Mouse (Mus musculus): ENCODE results near the gene Slc22a5. TPM values are rescaled to one million over a fixed set of nuclear protein-coding genes. Genes with fewer than 3 reads are reported as not detected.

Slc22a5 gene
- polyA plus RNA-seq, 1 experiment from 2014 or later = 10.2 TPM

DNA sequence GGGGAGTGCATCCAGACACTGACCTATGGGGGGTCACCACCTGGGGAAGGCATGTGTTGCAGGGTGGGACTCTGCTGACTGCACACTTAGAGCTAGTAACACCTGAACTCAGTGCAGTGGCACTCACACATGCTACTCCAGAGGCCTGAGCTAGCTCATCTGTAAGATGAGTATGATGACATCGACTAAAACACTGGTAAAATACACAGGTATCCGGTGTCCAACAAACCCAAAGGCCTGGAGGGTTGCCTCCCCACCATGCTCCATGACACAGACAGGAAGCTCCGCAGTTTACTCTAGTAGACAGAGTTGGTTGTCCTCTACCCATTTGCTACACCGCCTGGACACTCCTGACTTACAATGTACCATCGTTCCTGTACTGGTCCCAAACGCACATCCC is 71.9 kb downstream of the Slc22a5 start:
- no peaks in the 10 kb centered on the region for H3K9me3 ChIP-seq (ENCODE audit: control insufficient read depth, low read length)
- no peaks in the 10 kb centered on the region for H3K27me3 ChIP-seq (replicated peaks; ENCODE audit: control insufficient read depth, insufficient read depth, low read length)
- ATAC-seq (ENCODE audit: low read depth) = no peak
- no peaks in the 10 kb centered on the region for H3K4me1 ChIP-seq (ENCODE audit: control insufficient read depth, insufficient read depth, low read length)
- no peak for DNase-seq (ENCODE audit: low spot score)
- no peak overlapping the region for H3K4me2 ChIP-seq (ENCODE audit: low read depth, low read length)
- H3K9ac ChIP-seq (ENCODE audit: low read depth, low read length) = no peak overlapping the region
- no peak overlapping the region for H3K27ac ChIP-seq (replicated peaks; ENCODE audit: low read depth, low read length)
- H3K36me3 ChIP-seq (ENCODE audit: control insufficient read depth, insufficient read depth, low read length) = no peaks in the 10 kb centered on the region
- H3K4me3 ChIP-seq (ENCODE audit: low read depth, low read length) = no peak overlapping the region
- 91% methylated on average over 6 of the region's 6 CpGs for WGBS

DNA sequence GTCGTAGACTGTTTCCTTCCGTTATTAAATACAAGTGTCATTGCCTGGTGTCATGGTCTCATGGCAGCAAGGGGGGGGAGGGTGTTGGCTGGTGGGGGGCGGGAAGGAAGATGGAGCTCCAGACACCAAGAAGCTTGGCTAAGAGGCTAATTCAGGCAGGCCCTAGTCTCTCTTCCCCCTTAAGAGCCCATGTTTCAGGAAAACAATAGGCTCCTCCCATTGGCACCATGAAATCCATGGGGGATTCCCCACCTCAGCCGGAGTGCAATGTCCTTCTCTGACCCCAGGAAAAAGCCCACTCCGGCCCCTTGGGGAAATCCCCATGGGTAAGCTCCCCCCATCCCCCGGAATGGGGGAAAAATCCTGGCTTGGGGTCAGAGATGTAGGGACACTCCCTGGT is 72.7 kb downstream of the Slc22a5 start:
- no peaks in the 10 kb centered on the region for H3K4me1 ChIP-seq (ENCODE audit: control insufficient read depth, insufficient read depth, low read length)
- no peak overlapping the region for H3K4me2 ChIP-seq (ENCODE audit: low read depth, low read length)
- WGBS = 58% methylated on average over 6 of the region's 6 CpGs
- no peaks in the 10 kb centered on the region for H3K27me3 ChIP-seq (replicated peaks; ENCODE audit: control insufficient read depth, insufficient read depth, low read length)
- no peaks in the 10 kb centered on the region for H3K9me3 ChIP-seq (ENCODE audit: control insufficient read depth, low read length)
- H3K27ac ChIP-seq (replicated peaks; ENCODE audit: low read depth, low read length) = no peak overlapping the region
- ATAC-seq (ENCODE audit: low read depth) (no peak), DNase-seq (ENCODE audit: low spot score) (no peak)
- no peaks in the 10 kb centered on the region for H3K36me3 ChIP-seq (ENCODE audit: control insufficient read depth, insufficient read depth, low read length)
- no peak overlapping the region for H3K4me3 ChIP-seq (ENCODE audit: low read depth, low read length)
- no peak overlapping the region for H3K9ac ChIP-seq (ENCODE audit: low read depth, low read length)

DNA sequence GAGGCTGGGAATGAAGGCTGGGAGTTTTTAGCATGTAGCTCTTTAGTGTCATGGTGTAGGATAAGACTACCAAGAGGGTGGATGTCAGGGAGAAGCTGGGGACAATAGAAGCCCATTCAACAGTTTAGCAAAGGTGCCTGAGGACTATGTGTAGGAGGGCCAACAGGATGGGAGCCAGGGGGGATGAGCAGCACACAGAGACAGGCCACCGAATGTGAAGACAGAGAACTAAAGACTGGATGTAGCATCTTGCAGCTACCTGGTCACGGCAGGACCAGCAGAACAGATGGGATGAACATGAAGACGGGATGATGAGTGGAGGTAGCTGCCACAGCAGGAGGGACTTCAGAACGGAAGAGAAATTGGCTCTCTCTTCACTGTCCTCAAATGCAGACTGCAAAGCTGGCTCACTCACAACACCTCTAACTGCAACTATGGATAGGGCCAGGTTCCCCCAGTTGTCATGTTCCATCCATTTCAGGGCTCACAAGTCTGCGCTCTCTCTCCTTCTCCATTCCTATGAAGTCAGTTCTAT is 74.6 kb downstream of the Slc22a5 start:
- ATAC-seq (ENCODE audit: low read depth) (no peak), DNase-seq (ENCODE audit: low spot score) (no peak)
- no peak overlapping the region for H3K4me3 ChIP-seq (ENCODE audit: low read depth, low read length)
- H3K4me2 ChIP-seq (ENCODE audit: low read depth, low read length) = no peak overlapping the region
- 87% methylated on average over 5 of the region's 5 CpGs for WGBS
- no peak overlapping the region for H3K27ac ChIP-seq (replicated peaks; ENCODE audit: low read depth, low read length)
- no peaks in the 10 kb centered on the region for H3K9me3 ChIP-seq (ENCODE audit: control insufficient read depth, low read length)
- no peaks in the 10 kb centered on the region for H3K27me3 ChIP-seq (replicated peaks; ENCODE audit: control insufficient read depth, insufficient read depth, low read length)
- H3K9ac ChIP-seq (ENCODE audit: low read depth, low read length) = no peak overlapping the region
- no peaks in the 10 kb centered on the region for H3K4me1 ChIP-seq (ENCODE audit: control insufficient read depth, insufficient read depth, low read length)
- no peaks in the 10 kb centered on the region for H3K36me3 ChIP-seq (ENCODE audit: control insufficient read depth, insufficient read depth, low read length)

DNA sequence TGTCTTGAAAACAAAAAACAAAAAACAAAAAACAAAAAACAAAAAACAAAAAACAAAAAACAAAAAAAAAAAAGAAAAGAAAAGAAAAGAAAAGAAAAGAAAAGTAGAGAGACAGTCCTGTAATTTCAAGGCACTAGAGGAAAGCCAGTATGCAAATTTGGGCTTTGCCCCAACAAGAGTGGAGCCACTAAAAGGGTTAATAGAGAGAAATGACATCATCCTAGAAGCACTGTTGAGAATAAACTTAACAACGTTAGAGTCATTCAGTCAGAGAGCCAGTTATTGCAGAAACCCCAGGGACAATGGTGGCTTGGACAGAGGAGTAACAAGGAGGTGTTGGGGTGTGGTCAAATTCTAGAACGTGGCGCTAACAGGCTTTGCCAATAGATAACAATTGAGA is 76.7 kb downstream of the Slc22a5 start:
- no peaks in the 10 kb centered on the region for H3K36me3 ChIP-seq (ENCODE audit: control insufficient read depth, insufficient read depth, low read length)
- WGBS = 53% methylated on average over 3 of the region's 3 CpGs
- H3K9me3 ChIP-seq (ENCODE audit: control insufficient read depth, low read length) = no peaks in the 10 kb centered on the region

More for the DNA sequence above, 76.7 kb downstream of the Slc22a5 start:
- Histone ChIP-seq H3K9ac (ENCODE audit: low read depth, low read length) (no peak overlapping the region), H3K4me2 (ENCODE audit: low read depth, low read length) (no peak overlapping the region), H3K27ac (replicated peaks; ENCODE audit: low read depth, low read length) (no peak overlapping the region), H3K4me3 (ENCODE audit: low read depth, low read length) (no peak overlapping the region), H3K27me3 (replicated peaks; ENCODE audit: control insufficient read depth, insufficient read depth, low read length) (no peaks in the 10 kb centered on the region), H3K4me1 (ENCODE audit: control insufficient read depth, insufficient read depth, low read length) (no peaks in the 10 kb centered on the region; the same call in 1 of the 2 replicates)
- no peak for DNase-seq (ENCODE audit: low spot score)
- no peak for ATAC-seq (ENCODE audit: low read depth)

Other genes with a start within 250 kb of the Slc22a5 start
- 18.0 and 19.5 TPM in 2 replicates for gene Rad50, start 184.3 kb downstream of the Slc22a5 start, polyA plus RNA-seq (2014; fragmentation: Nextera tagmentation; extraction: Ambion mirVana)
- not detected in 2 replicates for gene Il5, start 170.9 kb downstream of the Slc22a5 start, polyA plus RNA-seq (2014; fragmentation: Nextera tagmentation; extraction: Ambion mirVana)
- gene Irf1, start 121.6 kb downstream of the Slc22a5 start, polyA plus RNA-seq (2014; fragmentation: Nextera tagmentation; extraction: Ambion mirVana) = 13.2 and 13.9 TPM in 2 replicates
- gene Gm17334, start 118.5 kb downstream of the Slc22a5 start, polyA plus RNA-seq (2014; fragmentation: Nextera tagmentation; extraction: Ambion mirVana) = 0.19 TPM in 1 of 2 replicates, not detected in the other
- 0.47 and 0.63 TPM in 2 replicates for gene Gm12216, start 32.4 kb downstream of the Slc22a5 start, polyA plus RNA-seq (2014; fragmentation: Nextera tagmentation; extraction: Ambion mirVana)
- 4.0 and 4.9 TPM in 2 replicates for gene Slc22a21, start 88.7 kb upstream of the Slc22a5 start, polyA plus RNA-seq (2014; fragmentation: Nextera tagmentation; extraction: Ambion mirVana)
- gene Slc22a4, start 136.4 kb upstream of the Slc22a5 start, polyA plus RNA-seq (2014; fragmentation: Nextera tagmentation; extraction: Ambion mirVana) = 1.7 and 2.3 TPM in 2 replicates
- gene Pdlim4, start 177.4 kb upstream of the Slc22a5 start, polyA plus RNA-seq (2014; fragmentation: Nextera tagmentation; extraction: Ambion mirVana) = 115 and 132 TPM in 2 replicates
- 107 and 120 TPM in 2 replicates for gene P4ha2, start 208.4 kb upstream of the Slc22a5 start, polyA plus RNA-seq (2014; fragmentation: Nextera tagmentation; extraction: Ambion mirVana)

Data from embryonic facial prominence, embryonic 14.5 days (tissue).